Mouse (Mus musculus) ES-Bruce4 (cell line): ENCODE results near the gene Orc4.

Experiments
- CTCF ChIP-seq: IDR thresholded peaks from one replicate; pipeline ENCODE4 v1.8.1; 2011; ENCODE audit warnings: low read depth, low read length
- EP300 ChIP-seq: IDR thresholded peaks from 2 replicates; pipeline ENCODE4 v1.6.1; 2011; ENCODE audit warnings: low read depth, low read length; ENCODE audit not compliant: insufficient read depth
- POLR2A ChIP-seq: IDR thresholded peaks from one replicate; pipeline ENCODE4 v1.8.1; 2011; ENCODE audit warnings: low read length; ENCODE audit not compliant: insufficient read depth

- no peak for TF ChIP-seq EP300
- TF ChIP-seq CTCF, result no peak
- TF ChIP-seq POLR2A, result no peak
Measured at GRCm38 (mm10) chr2:48950252-48950315, at the start of gene Orc4.
